Mouse (Mus musculus) cerebellum, postnatal 10 days (tissue): Measurements from ENCODE around the gene Ap1ar.

Experiments
- DNase-seq, 2 experiments: peaks; one replicate each; pipeline ENCODE4 v3.0.0; 2021; ENCODE audit warnings: mixed read lengths in 2 of 2

Ap1ar gene

GRCm38 (mm10) chr3:127837154-127837865 is at the start of gene Ap1ar:
Gene Ap1ar, minus strand, starts transcription at chr3:127837523.
- peak; percentile 98 for DNase-seq

GRCm38 (mm10) chr3:127881684-127882083 is 44.4 kb upstream of the Ap1ar start:
- no peak for DNase-seq

GRCm38 (mm10) chr3:127879968-127880367 is 42.6 kb upstream of the Ap1ar start:
- no peak for DNase-seq

GRCm38 (mm10) chr3:127875509-127875908 is 38.2 kb upstream of the Ap1ar start:
- DNase-seq: no peak

GRCm38 (mm10) chr3:127875059-127875458 is 37.7 kb upstream of the Ap1ar start:
- no peak for DNase-seq

- DNase-seq: peak; percentile 30 to 35
Observed at GRCm38 (mm10) chr3:127874254-127874883, 37.0 kb upstream of the Ap1ar start.

GRCm38 (mm10) chr3:127871575-127871974 is 34.3 kb upstream of the Ap1ar start:
- DNase-seq: no peak

GRCm38 (mm10) chr3:127868880-127869279 is 31.6 kb upstream of the Ap1ar start:
- no peak for DNase-seq

- DNase-seq: no peak
Observed at GRCm38 (mm10) chr3:127868046-127868758, 30.9 kb upstream of the Ap1ar start.

- DNase-seq: no peak
Observed at GRCm38 (mm10) chr3:127864242-127864641, 26.9 kb upstream of the Ap1ar start.

- peak in 1 of 2 experiments; percentile 11 for DNase-seq
Observed at GRCm38 (mm10) chr3:127863571-127863970, 26.2 kb upstream of the Ap1ar start.

GRCm38 (mm10) chr3:127862479-127862878 is 25.2 kb upstream of the Ap1ar start:
- DNase-seq: no peak

- DNase-seq: no peak
Observed at GRCm38 (mm10) chr3:127861340-127861739, 24.0 kb upstream of the Ap1ar start.

GRCm38 (mm10) chr3:127853431-127854206 is 16.3 kb upstream of the Ap1ar start:
- DNase-seq: peak; percentile 89 to 94

- DNase-seq: no peak
Observed at GRCm38 (mm10) chr3:127852722-127853121, 15.4 kb upstream of the Ap1ar start.

- no peak for DNase-seq
Observed at GRCm38 (mm10) chr3:127850776-127851646, 13.7 kb upstream of the Ap1ar start.

GRCm38 (mm10) chr3:127849922-127850321 is 12.6 kb upstream of the Ap1ar start:
- DNase-seq: no peak

GRCm38 (mm10) chr3:127848088-127848808 is 10.9 kb upstream of the Ap1ar start:
- DNase-seq: peak; percentile 42 to 45

- no peak for DNase-seq
Observed at GRCm38 (mm10) chr3:127843941-127844327, 6.6 kb upstream of the Ap1ar start.

- DNase-seq: no peak
Observed at GRCm38 (mm10) chr3:127843324-127843940, 6.1 kb upstream of the Ap1ar start.

- DNase-seq: no peak
Observed at GRCm38 (mm10) chr3:127841926-127842325, 4.6 kb upstream of the Ap1ar start.
